ENCODE assay signal across 9 mouse cellular contexts in the genomic region with DNA sequence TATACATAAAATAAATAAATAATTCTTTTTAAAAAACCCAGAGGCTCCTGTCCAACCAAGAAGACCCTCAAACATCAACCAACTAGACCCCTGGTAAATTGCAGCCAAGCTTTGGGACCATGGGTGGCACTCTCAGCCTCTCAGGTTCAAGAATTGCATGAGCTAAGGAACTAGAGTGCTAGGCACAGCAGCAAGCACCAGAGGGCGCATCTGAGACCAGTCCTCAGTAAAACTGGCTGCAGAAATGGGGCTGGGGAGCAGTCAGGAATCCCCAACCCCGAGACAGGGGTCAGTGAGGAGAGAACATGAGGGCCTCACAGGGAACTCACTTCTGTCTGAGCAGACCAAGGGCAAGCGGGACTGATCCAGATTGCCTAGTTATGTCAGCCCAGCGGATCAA. TPM values are rescaled to one million over a fixed set of nuclear protein-coding genes. Genes with fewer than 3 reads are reported as not detected.
DNase-seq lines count a peak whose midpoint lies in the region; ATAC-seq and TF ChIP-seq lines count a peak whose summit lies in the region.
"Had no signal": no experiment of that assay in that cellular context is flagged by ENCODE, and none has a peak within 500 bp of the region (broad histone marks: within the 10 kb centered on the region; RNA-seq: fewer than 3 reads in every experiment).

No protein-coding gene starts in this region.

- peak; percentile 20; the same call in 1 of the 2 replicates for ATAC-seq in forebrain, embryonic 15.5 days (replicated peaks)
- no peak for ATAC-seq in kidney, postnatal 0 days (replicated peaks; ENCODE audit: low FRiP score, low read depth)
- ATAC-seq in lung, embryonic 14.5 days (ENCODE audit: insufficient read depth): no peak

- peak; percentile 71 for TF ChIP-seq CTCF in kidney, postnatal 0 days (IDR thresholded peaks at IDR 0.05; ENCODE audit: low read depth)
- TF ChIP-seq CTCF in lung, embryonic 14.5 days (IDR thresholded peaks at IDR 0.05; ENCODE audit: low read depth): peak; percentile 78

- DNase-seq in adrenal gland, adult (ENCODE audit: inconsistent age in 2 of 2, low spot score in 1 of 2): peak; percentile 23 to 80
- no peak for DNase-seq in adrenal gland, postnatal 4 days (ENCODE audit: low spot score in 2 of 2)
- DNase-seq in CD4-positive, CD25-positive, alpha-beta regulatory T cell, adult 2 months (ENCODE audit: low read depth, low spot score): peak; percentile 77
- DNase-seq in c-Kit-negative CD71-positive TER-119-positive erythroid progenitor cells, embryonic 14.5 days (ENCODE audit: low read depth, low spot score): peak; percentile 40
- DNase-seq in kidney, postnatal 0 days (ENCODE audit: low spot score): peak; percentile 80
- peak; percentile 83 for DNase-seq in lung, embryonic 14.5 days
- peak; percentile 79 for DNase-seq in right cerebral cortex, postnatal 14 days

- no peak overlapping the region for H3K9ac ChIP-seq in forebrain, embryonic 15.5 days (replicated peaks)
- no peak overlapping the region for H3K9ac ChIP-seq in kidney, postnatal 0 days (ENCODE audit: low read depth, low read length)
- no peak overlapping the region for H3K9ac ChIP-seq in lung, embryonic 14.5 days

- peaks cover 19% of the 10 kb centered on the region for H3K27me3 ChIP-seq in forebrain, embryonic 15.5 days
- H3K27me3 ChIP-seq in kidney, postnatal 0 days (ENCODE audit: insufficient read depth, low read length): peaks cover 16% of the 10 kb centered on the region
- H3K27me3 ChIP-seq in lung, embryonic 14.5 days (ENCODE audit: insufficient read depth, low read length): peaks cover 20% of the 10 kb centered on the region

- WGBS in forebrain, embryonic 15.5 days: 14% methylated on average over 4 of the region's 4 CpGs
- 14% methylated on average over 4 of the region's 4 CpGs for WGBS in kidney, postnatal 0 days
- WGBS in lung, embryonic 14.5 days: 27% methylated on average over 4 of the region's 4 CpGs

- H3K4me1 ChIP-seq in forebrain, embryonic 15.5 days: peaks cover 11% of the 10 kb centered on the region
- peaks cover 2% of the 10 kb centered on the region; the same call in 1 of the 2 replicates for H3K4me1 ChIP-seq in kidney, postnatal 0 days (replicated peaks; ENCODE audit: insufficient read depth, low read length)
- H3K4me1 ChIP-seq in lung, embryonic 14.5 days (ENCODE audit: insufficient read depth): peaks cover 1% of the 10 kb centered on the region; the same call in 1 of the 2 replicates

- no peak overlapping the region for H3K27ac ChIP-seq in forebrain, embryonic 15.5 days (replicated peaks)
- H3K27ac ChIP-seq in kidney, postnatal 0 days: no peak overlapping the region
- H3K27ac ChIP-seq in lung, embryonic 14.5 days (ENCODE audit: low read depth): no peak overlapping the region

- H3K36me3 ChIP-seq in forebrain, embryonic 15.5 days: no peaks in the 10 kb centered on the region
- no peaks in the 10 kb centered on the region for H3K36me3 ChIP-seq in kidney, postnatal 0 days (ENCODE audit: insufficient read depth, low read length)
- H3K36me3 ChIP-seq in lung, embryonic 14.5 days (ENCODE audit: insufficient read depth): no peaks in the 10 kb centered on the region

- H3K4me2 ChIP-seq in forebrain, embryonic 15.5 days (replicated peaks): no peak overlapping the region
- no peak overlapping the region for H3K4me2 ChIP-seq in kidney, postnatal 0 days (ENCODE audit: low read length)
- H3K4me2 ChIP-seq in lung, embryonic 14.5 days: no peak overlapping the region

- no peak overlapping the region for H3K4me3 ChIP-seq in forebrain, embryonic 15.5 days
- no peak overlapping the region for H3K4me3 ChIP-seq in kidney, postnatal 0 days (replicated peaks; ENCODE audit: low read depth, low read length)
- H3K4me3 ChIP-seq in lung, embryonic 14.5 days (ENCODE audit: low read depth, low read length): no peak overlapping the region

- no peaks in the 10 kb centered on the region for H3K9me3 ChIP-seq in forebrain, embryonic 15.5 days
- no peaks in the 10 kb centered on the region for H3K9me3 ChIP-seq in kidney, postnatal 0 days (replicated peaks; ENCODE audit: low read length)
- no peaks in the 10 kb centered on the region for H3K9me3 ChIP-seq in lung, embryonic 14.5 days (ENCODE audit: low read depth, low read length)

RNA-seq across cellular contexts. Expression of gene Ascl5, which starts 4.8 kb away (rescaled TPM):
- total RNA-seq in adrenal gland, postnatal 4 days (2021): not detected
- 0.60 TPM in 1 of 2 replicates, not detected in the other for polyA plus RNA-seq in forebrain, embryonic 15.5 days (2015; fragmentation: Nextera tagmentation; extraction: Ambion mirVana)
- not detected in 2 replicates for polyA plus RNA-seq in kidney, postnatal 0 days (2015; fragmentation: Nextera tagmentation; extraction: Ambion mirVana)
- polyA plus RNA-seq in lung, embryonic 14.5 days (2014; fragmentation: Nextera tagmentation; extraction: Ambion mirVana): not detected in 2 replicates
- total RNA-seq: layer of hippocampus, adult 18-20 months had no signal

RNA-seq across cellular contexts. Expression of gene Cacna1s, which starts 6.8 kb away (rescaled TPM):
- 1 to 10 TPM; 6.0 to 9.7 TPM for total RNA-seq in adrenal gland, postnatal 4 days (2021)
- polyA plus RNA-seq in forebrain, embryonic 15.5 days (2015; fragmentation: Nextera tagmentation; extraction: Ambion mirVana): 0.47 and 0.54 TPM in 2 replicates
- polyA plus RNA-seq in kidney, postnatal 0 days (2015; fragmentation: Nextera tagmentation; extraction: Ambion mirVana): 0.17 and 0.20 TPM in 2 replicates
- not detected in 2 replicates for polyA plus RNA-seq in lung, embryonic 14.5 days (2014; fragmentation: Nextera tagmentation; extraction: Ambion mirVana)

RNA-seq across cellular contexts. Expression of gene Tmem9, which starts 37.8 kb away (rescaled TPM):
- 10 to 100 TPM; 68.3 to 69.2 TPM for total RNA-seq in adrenal gland, postnatal 4 days (2021)
- 135 and 149 TPM in 2 replicates for polyA plus RNA-seq in forebrain, embryonic 15.5 days (2015; fragmentation: Nextera tagmentation; extraction: Ambion mirVana)
- polyA plus RNA-seq in kidney, postnatal 0 days (2015; fragmentation: Nextera tagmentation; extraction: Ambion mirVana): 223 and 242 TPM in 2 replicates
- 72.7 and 76.3 TPM in 2 replicates for polyA plus RNA-seq in lung, embryonic 14.5 days (2014; fragmentation: Nextera tagmentation; extraction: Ambion mirVana)

RNA-seq across cellular contexts. Expression of gene Igfn1, which starts 39.6 kb away (rescaled TPM):
- 1 to 10 TPM in 1 of 2 experiments, under 1 TPM in 1; 0.28 to 2.4 TPM for total RNA-seq in adrenal gland, postnatal 4 days (2021)
- polyA plus RNA-seq in forebrain, embryonic 15.5 days (2015; fragmentation: Nextera tagmentation; extraction: Ambion mirVana): not detected in 2 replicates
- 0.20 and 0.25 TPM in 2 replicates for polyA plus RNA-seq in kidney, postnatal 0 days (2015; fragmentation: Nextera tagmentation; extraction: Ambion mirVana)
- not detected in 2 replicates for polyA plus RNA-seq in lung, embryonic 14.5 days (2014; fragmentation: Nextera tagmentation; extraction: Ambion mirVana)

Comparison
In these comparisons a context has a peak if more than half of its experiments do, and no peak if none do; other contexts are left out.
1. DNase-seq: peak in adrenal gland, adult (2 of 2), CD4-positive, CD25-positive, alpha-beta regulatory T cell, adult 2 months (single experiment), c-Kit-negative CD71-positive TER-119-positive erythroid progenitor cells, embryonic 14.5 days (single experiment), kidney, postnatal 0 days (single experiment), lung, embryonic 14.5 days (single experiment) and right cerebral cortex, postnatal 14 days (single experiment); none in adrenal gland, postnatal 4 days (0 of 2).